Mouse (Mus musculus) midbrain, embryonic 10.5 days (tissue): ENCODE results near the gene Adgrg2. TPM values are rescaled to one million over a fixed set of nuclear protein-coding genes. Genes with fewer than 3 reads are reported as not detected.
A peak's percentile ranks its signal among the peaks of the same experiment; 100 is the strongest.

Experiments used
- DNase-seq: peaks from one replicate; pipeline ENCODE4 v3.0.0-alpha.2; 2017; ENCODE audit warnings: low spot score
- H3K27ac ChIP-seq: fragments of 300-500 bp; sonication (generic); replicated peaks from 2 replicates; pipeline ENCODE4 v1.5.1; 2016; ENCODE audit warnings: mild to moderate bottlenecking
- H3K27me3 ChIP-seq: fragments of 300-500 bp; sonication (generic); 2 replicates; pipeline ENCODE4 v1.6.1; 2016; ENCODE audit warnings: low read depth, mild to moderate bottlenecking; ENCODE audit not compliant: poor library complexity, severe bottlenecking
- H3K36me3 ChIP-seq: fragments of 300-500 bp; sonication (generic); 2 replicates; pipeline ENCODE4 v1.6.1; 2016; ENCODE audit warnings: mild to moderate bottlenecking, moderate library complexity
- H3K4me1 ChIP-seq: fragments of 300-500 bp; sonication (generic); 2 replicates; pipeline ENCODE4 v1.6.1; 2016
- H3K4me3 ChIP-seq: fragments of 300-500 bp; sonication (generic); 2 replicates; pipeline ENCODE4 v1.5.1; 2016; ENCODE audit warnings: mild to moderate bottlenecking, moderate library complexity
- H3K9me3 ChIP-seq: fragments of 300-500 bp; sonication (generic); replicated peaks from 2 replicates; pipeline ENCODE4 v1.6.1; 2016; ENCODE audit warnings: mild to moderate bottlenecking
- WGBS: fragments of 180-500 bp; shearing (Covaris S2); methylation state at CpG from one replicate; pipeline ENCODE4 v1.1.7; 2016; 5-methylcytosine and 5-hydroxymethylcytosine counted together
- polyA plus RNA-seq: library from polyadenylated mRNA; unstranded; fragments of >200 nt; fragmentation: Nextera tagmentation; extraction: Ambion mirVana; gene quantifications from 2 replicates; pipeline ENCODE4 v1.2.1, GENCODE M21; 2016

Gene Adgrg2
- polyA plus RNA-seq, result 0.32 and 0.75 TPM in 2 replicates

DNA sequence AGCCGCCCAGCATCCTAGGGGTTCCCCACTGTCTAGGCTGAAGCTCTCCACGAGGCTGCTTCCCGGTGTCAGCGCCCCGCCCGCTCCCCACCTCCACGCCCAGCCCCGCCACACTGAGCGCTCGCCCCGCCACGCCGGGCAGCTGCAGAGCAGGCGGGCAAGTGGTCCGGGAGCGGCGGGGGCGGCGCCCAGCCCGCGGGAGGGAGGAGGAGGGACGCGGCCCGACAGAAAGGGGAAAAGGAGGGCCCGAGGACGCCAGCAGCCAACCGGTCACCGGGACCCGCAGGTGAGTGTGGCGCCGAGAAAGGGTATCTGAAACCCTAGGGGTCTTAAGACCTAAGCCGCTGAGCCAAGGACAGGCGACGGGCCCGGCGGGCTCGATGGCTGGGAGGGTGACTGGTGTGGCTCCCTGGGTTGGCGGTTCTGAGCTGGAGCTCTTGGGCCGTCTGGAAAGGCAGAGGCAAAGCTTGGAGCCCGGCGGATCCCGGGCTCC is at the start of gene Adgrg2:
TSS of gene Adgrg2 (plus strand) at position 227 of the 493 bp plus-strand sequence.
- Histone ChIP-seq H3K4me3 (peak within 1 kb of the TSS; percentile 61), H3K4me1 (no peaks in the 10 kb centered on the region; the same call in 1 of the 2 replicates), H3K27me3 (peaks cover 89% of the 10 kb centered on the region), H3K9me3 (no peaks in the 10 kb centered on the region), H3K27ac (peak within 1 kb of the TSS; percentile 69; the same call in 1 of the 2 replicates), H3K36me3 (no peaks in the 10 kb centered on the region)
- 17% methylated on average over 35 of the region's 42 CpGs for WGBS
- peak; percentile 41 for DNase-seq

DNA sequence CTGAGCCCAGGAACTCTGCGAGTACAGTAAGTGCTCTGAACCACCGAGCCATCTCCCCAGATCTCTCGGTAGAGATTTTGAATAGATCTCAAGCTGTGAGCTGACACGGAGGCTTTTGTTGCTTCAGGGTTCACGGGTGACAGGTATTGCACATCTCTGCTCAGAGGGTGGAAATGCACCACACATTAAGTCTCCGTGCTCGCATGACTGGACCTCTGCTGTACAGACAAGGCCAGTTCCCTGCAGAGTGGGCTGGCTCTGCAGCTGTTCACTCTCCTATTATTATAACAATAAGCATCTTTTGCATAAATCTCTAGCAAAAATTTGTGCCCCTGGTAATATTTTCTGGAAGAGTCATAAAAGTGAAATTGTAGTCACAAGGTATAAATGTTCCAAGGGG is 39.5 kb upstream of the Adgrg2 start:
- peaks cover 5% of the 10 kb centered on the region; the same call in 1 of the 2 replicates for H3K4me1 ChIP-seq
- H3K27me3 ChIP-seq, result peaks cover 87% of the 10 kb centered on the region
- DNase-seq, result no peak
- 69% methylated on average over 7 of the region's 7 CpGs for WGBS
- no peak overlapping the region for H3K27ac ChIP-seq
- no peaks in the 10 kb centered on the region for H3K9me3 ChIP-seq
- no peaks in the 10 kb centered on the region for H3K36me3 ChIP-seq
- no peak overlapping the region for H3K4me3 ChIP-seq

DNA sequence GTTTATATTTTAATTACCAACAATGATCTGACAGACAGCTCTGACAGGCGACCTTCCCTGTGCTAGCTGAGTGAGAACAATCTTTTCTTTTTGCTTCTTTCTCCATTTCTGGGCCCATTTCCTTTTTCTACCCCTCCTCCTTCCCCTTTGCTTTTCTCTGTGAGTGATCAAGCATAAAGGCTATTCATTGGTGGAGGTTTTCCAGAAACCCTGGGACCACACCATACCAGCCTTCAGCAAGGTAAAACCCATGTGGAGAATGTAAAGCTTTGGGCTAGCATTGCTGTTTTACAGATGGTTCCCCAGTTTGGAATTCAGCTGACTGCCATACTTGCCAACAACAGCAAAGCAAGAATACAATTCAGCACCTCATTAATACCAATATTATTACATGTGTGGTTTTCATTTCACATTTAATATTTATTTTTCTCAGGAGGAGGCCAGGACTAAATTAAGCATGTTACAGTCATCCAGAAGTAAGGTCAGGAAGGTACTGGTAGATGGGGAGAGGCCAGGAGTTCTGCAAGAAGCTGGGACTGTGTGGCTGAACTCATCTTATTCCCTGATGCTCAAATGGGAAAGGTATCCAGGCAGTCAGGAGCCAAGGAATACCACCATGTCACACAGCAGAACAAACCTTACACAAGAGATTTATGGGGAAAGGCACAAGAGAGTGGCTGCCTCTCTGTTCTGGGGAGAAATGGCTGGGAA is 38.4 kb upstream of the Adgrg2 start:
- WGBS, result 29% methylated on average over 1 of the region's 1 CpGs
- H3K27me3 ChIP-seq, result peaks cover 99% of the 10 kb centered on the region
- no peak overlapping the region for H3K27ac ChIP-seq

DNA sequence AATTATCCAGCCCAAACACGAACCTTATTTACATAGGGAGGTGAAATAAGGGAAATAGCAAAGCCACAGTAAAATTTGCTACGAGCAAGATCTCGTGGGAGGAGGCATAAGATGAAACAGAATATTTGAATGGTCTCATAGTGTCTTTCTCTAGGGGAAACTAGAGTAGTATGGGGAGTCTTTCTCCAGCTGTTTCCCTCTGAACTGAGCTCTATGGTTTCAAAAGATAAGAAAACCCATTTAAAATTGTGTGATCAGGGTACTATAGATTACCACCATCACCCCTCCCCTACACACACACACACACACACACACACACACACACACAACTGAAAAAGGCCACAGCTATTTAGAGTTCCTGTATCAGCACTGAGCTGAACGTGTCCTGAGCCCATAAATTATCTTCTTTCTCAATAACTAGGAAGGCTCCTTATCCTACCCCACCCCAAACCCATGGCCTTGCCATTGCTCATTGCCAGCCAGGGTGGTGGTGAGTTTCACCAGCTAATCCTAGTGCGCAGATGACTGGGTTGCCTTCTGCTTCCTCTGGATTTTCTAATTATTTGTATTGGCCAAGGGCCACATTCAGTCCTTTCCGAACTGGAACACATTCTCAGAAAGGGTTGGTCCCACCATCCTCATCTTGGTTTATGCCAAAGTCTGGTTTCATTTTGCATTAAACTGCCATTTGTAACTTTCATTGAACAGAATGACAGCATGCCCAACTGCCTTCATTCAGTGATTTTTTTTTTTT is 5.6 kb upstream of the Adgrg2 start:
- no peak overlapping the region for H3K27ac ChIP-seq
- no peak overlapping the region for H3K4me3 ChIP-seq
- 83% methylated on average over 6 of the region's 6 CpGs for WGBS
- H3K4me1 ChIP-seq, result no peaks in the 10 kb centered on the region
- no peaks in the 10 kb centered on the region for H3K9me3 ChIP-seq
- no peaks in the 10 kb centered on the region for H3K36me3 ChIP-seq
- peaks cover 94% of the 10 kb centered on the region for H3K27me3 ChIP-seq
- DNase-seq, result no peak

More for the DNA sequence above, 38.4 kb upstream of the Adgrg2 start:
- H3K9me3 ChIP-seq, result no peaks in the 10 kb centered on the region
- no peak for DNase-seq
- no peaks in the 10 kb centered on the region for H3K36me3 ChIP-seq
- no peak overlapping the region for H3K4me3 ChIP-seq
- peaks cover 5% of the 10 kb centered on the region; the same call in 1 of the 2 replicates for H3K4me1 ChIP-seq

DNA sequence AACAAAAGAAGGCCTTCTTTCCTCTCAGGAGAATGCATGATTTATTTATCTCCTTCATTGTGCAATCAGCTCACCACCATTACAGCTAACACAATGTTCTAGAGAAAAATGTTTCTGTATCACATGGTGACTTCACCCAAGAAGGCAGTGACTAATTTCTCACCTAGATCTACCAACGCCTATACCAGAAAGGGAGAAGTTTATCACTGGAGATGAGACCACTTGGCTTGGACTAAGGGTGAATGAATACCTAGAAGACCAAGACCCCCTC is 5.1 kb upstream of the Adgrg2 start:
- Histone ChIP-seq H3K36me3 (no peaks in the 10 kb centered on the region), H3K27me3 (peaks cover 94% of the 10 kb centered on the region), H3K27ac (no peak overlapping the region), H3K9me3 (no peaks in the 10 kb centered on the region), H3K4me3 (no peak overlapping the region), H3K4me1 (no peaks in the 10 kb centered on the region; the same call in 1 of the 2 replicates)
- WGBS, result 94% methylated on average over 1 of the region's 1 CpGs
- no peak for DNase-seq

DNA sequence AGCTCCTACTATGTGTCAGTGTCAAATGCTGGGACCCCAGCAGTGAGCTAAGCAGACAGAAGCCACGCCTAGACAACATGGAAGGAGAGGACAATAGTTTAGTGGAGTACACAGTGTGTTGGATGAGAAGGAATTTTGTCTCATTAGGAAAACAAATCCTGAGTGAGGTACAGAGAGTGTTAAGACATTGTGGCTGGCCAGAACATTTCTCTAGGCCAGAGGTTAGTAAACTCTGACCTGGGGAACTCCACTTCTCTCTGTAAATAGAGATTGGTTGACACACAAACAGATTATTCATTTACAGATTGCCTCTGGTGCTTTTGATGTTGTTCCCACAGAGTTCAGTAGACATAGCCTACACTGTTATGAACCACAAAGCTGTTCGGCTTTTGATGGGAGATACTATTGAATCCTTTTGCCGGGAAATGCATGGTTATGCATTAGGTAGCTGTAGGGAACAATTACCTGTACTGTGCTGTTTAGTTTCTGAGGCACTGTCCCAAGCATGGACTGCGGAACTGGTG is 22.5 kb downstream of the Adgrg2 start:
- 88% methylated on average over 4 of the region's 4 CpGs for WGBS
- H3K27ac ChIP-seq, result no peak overlapping the region
- no peak for DNase-seq
- H3K4me1 ChIP-seq, result no peaks in the 10 kb centered on the region
- H3K36me3 ChIP-seq, result no peaks in the 10 kb centered on the region
- no peak overlapping the region for H3K4me3 ChIP-seq
- peaks cover 95% of the 10 kb centered on the region for H3K27me3 ChIP-seq
- H3K9me3 ChIP-seq, result no peaks in the 10 kb centered on the region

DNA sequence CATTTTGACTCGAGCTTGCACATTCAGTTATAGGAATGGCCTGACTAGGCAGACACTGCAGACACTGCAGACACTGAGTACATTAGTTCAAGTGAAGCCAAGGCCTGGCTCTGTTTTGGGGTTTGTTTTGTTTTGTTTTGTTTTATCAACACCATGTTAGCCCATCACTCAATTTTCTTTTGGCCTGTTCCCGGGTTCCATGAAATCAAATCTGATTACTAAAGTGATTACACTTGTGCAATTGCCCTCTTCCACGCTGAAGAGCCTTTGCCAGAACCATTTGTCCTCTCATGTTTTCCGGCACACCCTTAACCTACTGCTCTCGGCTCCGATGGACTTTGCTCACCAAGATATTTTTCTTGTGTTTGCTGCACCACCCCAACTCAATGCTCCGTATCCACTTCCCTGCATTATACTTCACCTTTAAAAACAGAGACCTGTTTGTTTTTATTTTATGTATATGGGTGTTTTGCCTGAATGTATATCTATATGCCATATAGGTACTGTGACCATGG is 23.4 kb downstream of the Adgrg2 start:
- Histone ChIP-seq H3K4me3 (no peak overlapping the region), H3K27me3 (peaks cover 95% of the 10 kb centered on the region), H3K36me3 (no peaks in the 10 kb centered on the region), H3K9me3 (no peaks in the 10 kb centered on the region), H3K27ac (no peak overlapping the region), H3K4me1 (no peaks in the 10 kb centered on the region)
- 88% methylated on average over 7 of the region's 7 CpGs for WGBS
- DNase-seq, result no peak

DNA sequence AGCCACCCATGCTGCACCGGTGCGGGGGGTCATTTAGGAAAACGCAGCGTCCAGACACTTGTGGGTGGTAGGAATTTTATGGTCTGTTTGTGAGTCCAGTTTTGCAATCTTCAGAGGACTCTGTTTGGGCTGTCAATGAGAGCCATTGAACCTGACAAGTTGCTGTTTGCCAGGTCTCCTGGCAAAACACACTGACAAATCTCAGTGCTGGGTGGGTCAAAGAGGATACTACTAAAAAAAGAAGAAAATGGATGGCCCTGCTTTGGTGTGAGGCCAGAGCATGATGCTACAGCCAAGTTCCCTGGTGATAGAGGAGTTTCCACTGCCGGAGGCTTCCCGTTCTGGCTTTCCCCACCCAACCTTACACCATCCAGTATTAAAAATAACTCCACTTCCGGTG is 27.9 kb downstream of the Adgrg2 start:
- H3K36me3 ChIP-seq, result no peaks in the 10 kb centered on the region
- peaks cover 99% of the 10 kb centered on the region for H3K27me3 ChIP-seq

DNA sequence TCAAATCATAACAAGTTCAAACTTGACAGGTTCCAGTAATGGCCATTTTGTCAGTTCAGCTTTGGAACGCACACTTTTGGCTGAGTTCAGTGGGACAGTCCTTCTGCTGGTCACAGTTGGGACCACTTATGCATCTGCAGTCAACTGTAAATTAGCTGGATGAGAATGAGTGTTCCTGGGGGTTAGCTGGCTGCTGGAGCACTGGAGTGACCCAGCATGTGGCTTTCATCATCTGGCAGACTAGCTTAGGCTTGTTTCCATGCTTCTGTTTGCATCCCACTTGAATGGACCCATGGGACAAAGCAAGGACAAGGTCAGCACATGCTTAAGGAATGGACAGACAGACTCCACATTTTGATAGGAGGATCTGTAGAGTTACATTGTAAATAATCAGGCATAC is 33.2 kb downstream of the Adgrg2 start:
- H3K27ac ChIP-seq, result no peak overlapping the region
- H3K27me3 ChIP-seq, result peaks cover 100% of the 10 kb centered on the region
- WGBS, result 83% methylated on average over 1 of the region's 1 CpGs
- H3K4me3 ChIP-seq, result no peak overlapping the region
- no peaks in the 10 kb centered on the region for H3K36me3 ChIP-seq
- no peak for DNase-seq
- no peaks in the 10 kb centered on the region for H3K9me3 ChIP-seq
- H3K4me1 ChIP-seq, result no peaks in the 10 kb centered on the region

More for the DNA sequence above, 27.9 kb downstream of the Adgrg2 start:
- no peak overlapping the region for H3K4me3 ChIP-seq
- no peaks in the 10 kb centered on the region for H3K4me1 ChIP-seq
- no peaks in the 10 kb centered on the region for H3K9me3 ChIP-seq
- WGBS, result 91% methylated on average over 7 of the region's 7 CpGs
- no peak for DNase-seq
- H3K27ac ChIP-seq, result no peak overlapping the region

DNA sequence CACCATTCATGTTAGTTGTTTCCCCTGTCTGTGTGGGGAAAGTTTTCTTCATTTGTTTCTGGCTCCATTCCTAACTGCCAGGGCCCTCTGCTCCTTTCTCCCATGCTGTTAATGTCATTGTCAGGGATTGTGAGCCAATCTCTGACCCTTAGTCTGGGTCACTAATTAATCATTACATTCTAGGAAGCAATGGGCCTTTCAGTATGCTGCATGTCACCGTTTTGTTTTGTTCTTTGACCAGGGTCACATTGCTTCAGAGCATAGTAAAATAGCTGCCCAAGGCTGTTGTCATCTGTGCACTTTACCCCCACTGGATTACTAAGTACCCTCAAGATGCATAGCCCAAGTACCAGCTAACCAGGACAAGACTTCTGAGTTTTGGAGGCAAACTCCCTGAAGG is 36.0 kb downstream of the Adgrg2 start:
- H3K4me1 ChIP-seq, result peaks cover 3% of the 10 kb centered on the region; the same call in 1 of the 2 replicates
- H3K27ac ChIP-seq, result no peak overlapping the region
- 84% methylated on average over 1 of the region's 1 CpGs for WGBS
- H3K27me3 ChIP-seq, result peaks cover 98% of the 10 kb centered on the region
- no peaks in the 10 kb centered on the region for H3K9me3 ChIP-seq
- H3K36me3 ChIP-seq, result no peaks in the 10 kb centered on the region
- H3K4me3 ChIP-seq, result no peak overlapping the region
- DNase-seq, result no peak

DNA sequence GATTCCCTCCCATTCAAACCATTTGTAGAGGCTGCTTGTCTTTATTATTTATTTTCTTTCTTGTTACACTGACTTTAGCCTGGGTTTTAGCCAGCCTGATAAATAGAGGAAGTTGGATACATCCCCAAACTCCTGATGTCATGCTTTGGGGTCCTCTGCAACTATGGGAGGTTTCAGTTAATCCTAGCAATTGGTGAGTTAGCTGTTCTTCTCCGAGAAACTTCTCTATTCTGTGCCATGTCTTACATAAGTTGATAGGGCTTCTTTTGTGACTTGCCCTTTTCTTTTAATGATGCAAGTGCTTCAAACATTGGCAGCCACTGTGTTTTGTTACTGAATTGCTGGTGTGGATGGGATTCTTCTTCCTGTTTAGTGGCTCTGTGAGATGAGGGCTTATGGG is 36.4 kb downstream of the Adgrg2 start:
- Histone ChIP-seq H3K36me3 (no peaks in the 10 kb centered on the region), H3K27me3 (peaks cover 98% of the 10 kb centered on the region), H3K9me3 (no peaks in the 10 kb centered on the region), H3K4me1 (peaks cover 3% of the 10 kb centered on the region; the same call in 1 of the 2 replicates), H3K4me3 (no peak overlapping the region), H3K27ac (no peak overlapping the region)
- WGBS, result 80% methylated on average over 1 of the region's 1 CpGs
- DNase-seq, result no peak

DNA sequence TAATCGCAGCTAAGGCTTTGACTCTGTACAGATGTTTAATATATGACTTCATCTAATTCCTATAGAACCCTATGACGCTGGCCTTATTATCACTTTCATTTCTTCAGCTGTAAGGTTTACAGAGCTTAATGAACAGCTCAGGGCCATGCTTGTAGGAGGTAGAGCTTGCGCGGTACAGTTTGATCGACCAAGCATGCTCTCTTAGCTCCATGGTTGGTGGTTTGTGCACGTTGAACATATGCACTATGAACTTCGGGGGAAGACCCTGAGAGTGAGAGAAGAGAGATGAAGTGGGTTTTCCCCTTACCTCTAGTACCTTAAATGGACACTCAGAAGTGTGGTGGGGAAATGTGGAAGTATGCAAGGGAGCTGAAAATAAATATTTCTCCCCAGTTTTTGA is 41.7 kb downstream of the Adgrg2 start:
- H3K4me1 ChIP-seq, result peaks cover 3% of the 10 kb centered on the region; the same call in 1 of the 2 replicates
- no peak overlapping the region for H3K27ac ChIP-seq
- DNase-seq, result no peak
- 91% methylated on average over 7 of the region's 7 CpGs for WGBS
- peaks cover 79% of the 10 kb centered on the region for H3K27me3 ChIP-seq
- no peaks in the 10 kb centered on the region for H3K36me3 ChIP-seq
- no peak overlapping the region for H3K4me3 ChIP-seq
- H3K9me3 ChIP-seq, result no peaks in the 10 kb centered on the region

DNA sequence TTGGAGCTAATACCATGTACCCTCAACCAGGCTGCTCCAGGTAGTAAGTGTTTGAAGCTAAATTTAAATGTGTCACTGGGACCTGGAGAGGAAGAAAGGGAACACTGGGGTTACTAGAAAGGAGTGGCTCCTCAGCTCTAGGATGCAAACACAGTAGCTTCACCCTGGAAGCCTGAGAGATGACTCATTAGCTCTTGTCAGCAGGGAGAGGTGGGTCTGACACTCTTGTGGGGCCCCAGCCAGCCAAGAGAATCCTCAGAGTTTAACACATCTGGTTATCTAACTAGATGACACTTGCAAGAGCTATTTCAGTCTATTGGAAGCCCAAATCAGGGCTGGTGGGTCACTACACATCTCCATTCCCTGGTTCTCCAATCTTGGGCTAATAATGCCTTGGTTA is 50.8 kb downstream of the Adgrg2 start:
- DNase-seq, result no peak
- Histone ChIP-seq H3K4me1 (no peaks in the 10 kb centered on the region), H3K27me3 (peaks cover 85% of the 10 kb centered on the region), H3K36me3 (no peaks in the 10 kb centered on the region), H3K4me3 (no peak overlapping the region), H3K27ac (no peak overlapping the region), H3K9me3 (no peaks in the 10 kb centered on the region)
